Mouse (Mus musculus) spleen, postnatal 14 days (tissue): ENCODE measurements around the gene Rdh9.
A peak's percentile ranks its signal among the peaks of the same experiment; 100 is the strongest.
"Not testable (repeated sequence)": the region's sequence is repeated elsewhere in the genome, so short reads cannot be mapped to it uniquely, and the experiment has no call there.

Experiments
- DNase-seq, 2 experiments: peaks; one replicate each; pipeline ENCODE4 v3.0.0; 2021 to 2022; ENCODE audit warnings: low spot score in 2 of 2

Rdh9 gene

GRCm38 (mm10) chr10:127755770-127756468 lies 20.3 kb upstream of the Rdh9 start:
- peak in 1 of 2 experiments; percentile 4 for DNase-seq

GRCm38 (mm10) chr10:127759181-127760110 lies 16.7 kb upstream of the Rdh9 start, which contains the start of the genes Rdh1 and Rdh16f1:
Gene Rdh1, plus strand, starts transcription at chr10:127759721.
Gene Rdh16f1, plus strand, starts transcription at chr10:127759787.
- DNase-seq = no peak

GRCm38 (mm10) chr10:127762926-127763325 lies 13.3 kb upstream of the Rdh9 start:
- not testable (repeated sequence) for DNase-seq

- no peak for DNase-seq
Observed at GRCm38 (mm10) chr10:127763914-127764680, 12.1 kb upstream of the Rdh9 start.

GRCm38 (mm10) chr10:127766564-127766963 lies 9.6 kb upstream of the Rdh9 start:
- no peak for DNase-seq

GRCm38 (mm10) chr10:127782321-127782720 lies 6.1 kb downstream of the Rdh9 start:
- not testable (repeated sequence) for DNase-seq

- not testable (repeated sequence) for DNase-seq
Observed at GRCm38 (mm10) chr10:127785411-127785810, 9.2 kb downstream of the Rdh9 start.

GRCm38 (mm10) chr10:127799295-127799694 lies 23.1 kb downstream of the Rdh9 start:
- no peak for DNase-seq

- no peak for DNase-seq
Observed at GRCm38 (mm10) chr10:127800891-127801290, 24.7 kb downstream of the Rdh9 start, which contains the start of gene Rdh16. Gene Rdh16, plus strand, starts transcription at chr10:127801152.

GRCm38 (mm10) chr10:127801612-127802011 lies 25.4 kb downstream of the Rdh9 start:
- no peak for DNase-seq

GRCm38 (mm10) chr10:127802236-127802635 lies 26.1 kb downstream of the Rdh9 start:
- DNase-seq = no peak

GRCm38 (mm10) chr10:127804416-127804815 lies 28.2 kb downstream of the Rdh9 start:
- DNase-seq = no peak

- DNase-seq = no peak
Observed at GRCm38 (mm10) chr10:127815888-127816287, 39.7 kb downstream of the Rdh9 start.

- not testable (repeated sequence) for DNase-seq
Observed at GRCm38 (mm10) chr10:127817268-127817910, 41.2 kb downstream of the Rdh9 start.

GRCm38 (mm10) chr10:127821806-127822205 lies 45.6 kb downstream of the Rdh9 start:
- DNase-seq = not testable (repeated sequence)

- no peak for DNase-seq
Observed at GRCm38 (mm10) chr10:127825386-127825785, 49.2 kb downstream of the Rdh9 start.

GRCm38 (mm10) chr10:127829121-127829520 lies 52.9 kb downstream of the Rdh9 start:
- no peak for DNase-seq

GRCm38 (mm10) chr10:127834186-127834585 lies 58.0 kb downstream of the Rdh9 start:
- DNase-seq = not testable (repeated sequence)

GRCm38 (mm10) chr10:127835292-127835691 lies 59.1 kb downstream of the Rdh9 start:
- DNase-seq = no peak

- DNase-seq = not testable (repeated sequence)
Observed at GRCm38 (mm10) chr10:127837793-127838192, 61.6 kb downstream of the Rdh9 start.

- DNase-seq = no peak
Observed at GRCm38 (mm10) chr10:127838539-127838938, 62.4 kb downstream of the Rdh9 start.
